Mouse (Mus musculus) bone marrow macrophage, adult 2 months (primary cell): ENCODE results near the gene Obp2b.

Experiments used
- CTCF ChIP-seq: IDR thresholded peaks from 2 replicates; pipeline ENCODE4 v1.5.1; 2012; ENCODE audit warnings: low read depth, mild to moderate bottlenecking, low read length, moderate library complexity
- POLR2A ChIP-seq: IDR thresholded peaks from 2 replicates; pipeline ENCODE4 v1.6.1; 2012; ENCODE audit warnings: mild to moderate bottlenecking, low read depth, low read length, borderline replicate concordance

DNA sequence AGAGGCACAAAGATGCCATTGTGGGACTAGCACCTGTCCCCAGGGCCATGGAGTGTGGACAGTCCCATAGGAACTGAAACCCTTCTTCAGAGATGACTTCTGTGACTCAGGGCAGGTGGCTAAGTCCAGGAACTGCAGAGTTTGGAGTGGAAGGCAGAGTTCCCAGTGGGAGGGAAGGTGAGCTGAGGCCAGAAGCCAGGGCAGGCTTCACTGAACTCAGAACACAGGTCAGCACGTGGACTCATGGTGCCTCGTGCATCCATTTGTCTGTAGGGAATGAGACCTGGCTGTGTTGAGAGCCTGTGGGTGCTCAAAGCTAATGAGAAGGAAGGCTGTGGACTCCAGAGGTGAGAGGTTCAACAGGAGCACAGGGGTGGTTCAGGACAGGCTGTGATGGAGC lies 38.1 kb upstream of the Obp2b start:
- TF ChIP-seq CTCF, result no peak
- TF ChIP-seq POLR2A, result no peak
